Mouse (Mus musculus): ENCODE results near the gene Gtf3c5.

DNA sequence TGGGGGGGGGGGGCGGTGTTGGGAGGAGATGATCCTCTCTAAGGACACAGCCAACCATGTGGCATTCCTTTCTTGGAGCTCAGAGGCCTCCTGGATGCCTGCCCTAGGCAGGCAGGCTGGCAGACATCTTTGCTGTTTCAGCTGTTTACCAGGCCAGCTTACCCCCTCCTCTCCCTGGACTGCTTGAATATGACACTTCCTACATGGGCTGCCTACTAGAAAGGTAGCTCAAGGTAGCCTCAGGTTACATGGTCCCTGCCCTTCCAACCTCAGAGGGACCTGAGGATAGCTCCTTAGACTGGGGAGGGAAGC, 44.8 kb downstream of the Gtf3c5 start:
- TF ChIP-seq CTCF (conservative IDR thresholded peaks at IDR 0.05; ENCODE audit: low read length): no peak
- no peak for TF ChIP-seq NANOG (IDR thresholded peaks at IDR 0.05; ENCODE audit: borderline replicate concordance, low read length)
